ENCODE assay signal across 19 mouse cellular contexts in the genomic region with DNA sequence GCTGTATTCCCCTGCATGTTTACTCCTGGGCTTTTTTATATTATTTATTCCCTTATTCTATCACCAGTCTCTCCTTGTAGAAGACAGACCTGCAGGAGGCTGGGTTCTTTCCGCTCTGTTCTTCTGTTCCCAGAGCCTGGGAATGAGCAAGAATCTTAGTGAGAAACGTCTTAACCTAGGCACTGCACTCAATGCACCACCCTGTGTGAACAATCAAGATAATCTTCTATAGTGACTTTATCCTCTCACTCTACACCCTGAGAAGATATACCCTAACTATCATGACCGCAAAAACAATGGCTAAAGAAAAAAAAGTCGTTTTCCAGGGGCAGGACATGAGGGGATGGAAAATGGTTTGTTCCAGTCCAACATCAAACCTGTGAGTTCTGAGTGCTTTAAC.
"Had no signal": no experiment of that assay in that cellular context is flagged by ENCODE, and none has a peak within 500 bp of the region (broad histone marks: within the 10 kb centered on the region; RNA-seq: fewer than 3 reads in every experiment).

No protein-coding gene starts in this region.

- H3K27ac ChIP-seq: limb, embryonic 10.5 days; limb, embryonic 13.5 days; macrophage; midbrain, embryonic 10.5 days; midbrain, embryonic 13.5 days; neural tube, embryonic 13.5 days; stomach, embryonic 15.5 days had no signal

- H3K9me3 ChIP-seq: limb, embryonic 10.5 days; midbrain, embryonic 10.5 days; midbrain, embryonic 13.5 days; neural tube, embryonic 13.5 days; stomach, embryonic 15.5 days had no signal

- H3K36me3 ChIP-seq: midbrain, embryonic 10.5 days; midbrain, embryonic 13.5 days had no signal

- H3K27me3 ChIP-seq: limb, embryonic 13.5 days; megakaryocyte, embryonic 14.5 days; midbrain, embryonic 13.5 days; neural tube, embryonic 13.5 days; stomach, embryonic 15.5 days had no signal

- ATAC-seq: midbrain, embryonic 13.5 days; midbrain, embryonic 16.5 days had no signal

- H3K4me1 ChIP-seq: limb, embryonic 10.5 days; limb, embryonic 13.5 days; midbrain, embryonic 10.5 days; midbrain, embryonic 13.5 days; neural tube, embryonic 13.5 days; stomach, embryonic 15.5 days had no signal

- H3K4me3 ChIP-seq: limb, embryonic 10.5 days; limb, embryonic 13.5 days; midbrain, embryonic 10.5 days; midbrain, embryonic 13.5 days; myocyte; neural tube, embryonic 13.5 days; stomach, embryonic 15.5 days had no signal

- H3K9ac ChIP-seq: limb, embryonic 13.5 days; lung, embryonic 14.5 days; midbrain, embryonic 13.5 days; neural tube, embryonic 13.5 days; stomach, embryonic 15.5 days had no signal

- H3K4me2 ChIP-seq: limb, embryonic 13.5 days; lung, embryonic 14.5 days; midbrain, embryonic 13.5 days; neural tube, embryonic 13.5 days had no signal

- DNase-seq: kidney, adult 18-20 months; kidney, adult 9 months; kidney, postnatal 14 days; kidney, postnatal 4 days; lung, embryonic 14.5 days; retina, postnatal 1 day; right cerebral cortex, postnatal 25 days; spleen, adult 18-20 months; thymus, postnatal 25 days had no signal
